Mouse (Mus musculus): ENCODE data around the gene Hnrnpr.
A peak's percentile ranks its signal among the peaks of the same experiment; 100 is the strongest.

The Hnrnpr gene

GRCm38 (mm10) chr4:136309780-136310179 is 962 bp upstream of the Hnrnpr start:
- DNase-seq = peak; percentile 70 to 71

GRCm38 (mm10) chr4:136311042-136311999 is 579 bp downstream of the Hnrnpr start:
- peak; percentile 58 to 81 for DNase-seq

- DNase-seq = no peak
Observed at GRCm38 (mm10) chr4:136312616-136313015, 1.9 kb downstream of the Hnrnpr start.

GRCm38 (mm10) chr4:136317667-136318066 is 6.9 kb downstream of the Hnrnpr start:
- DNase-seq = no peak

- DNase-seq = no peak
Observed at GRCm38 (mm10) chr4:136320016-136320415, 9.3 kb downstream of the Hnrnpr start.

- peak; percentile 56 to 63 for DNase-seq
Observed at GRCm38 (mm10) chr4:136324226-136324625, 13.5 kb downstream of the Hnrnpr start.

- no peak for DNase-seq
Observed at GRCm38 (mm10) chr4:136327238-136327637, 16.5 kb downstream of the Hnrnpr start.

- DNase-seq = peak in 1 of 2 experiments; percentile 23
Observed at GRCm38 (mm10) chr4:136328115-136328514, 17.4 kb downstream of the Hnrnpr start.

GRCm38 (mm10) chr4:136331709-136332108 is 21.0 kb downstream of the Hnrnpr start:
- DNase-seq = no peak

GRCm38 (mm10) chr4:136333191-136333590 is 22.4 kb downstream of the Hnrnpr start:
- no peak for DNase-seq

GRCm38 (mm10) chr4:136335065-136335464 is 24.3 kb downstream of the Hnrnpr start:
- DNase-seq = no peak

GRCm38 (mm10) chr4:136337129-136337528 is 26.4 kb downstream of the Hnrnpr start:
- no peak for DNase-seq

GRCm38 (mm10) chr4:136349616-136350015 is 38.9 kb downstream of the Hnrnpr start:
- DNase-seq = no peak

GRCm38 (mm10) chr4:136357026-136357425 is 46.3 kb downstream of the Hnrnpr start:
- DNase-seq = peak; percentile 60 to 61

GRCm38 (mm10) chr4:136357429-136357828 is 46.7 kb downstream of the Hnrnpr start:
- no peak for DNase-seq

- DNase-seq = no peak
Observed at GRCm38 (mm10) chr4:136367856-136368255, 57.1 kb downstream of the Hnrnpr start.

GRCm38 (mm10) chr4:136369727-136370126 is 59.0 kb downstream of the Hnrnpr start:
- peak; percentile 53 to 78 for DNase-seq

- DNase-seq = no peak
Observed at GRCm38 (mm10) chr4:136373494-136374181, 62.9 kb downstream of the Hnrnpr start.

- peak in 1 of 2 experiments; percentile 14 for DNase-seq
Observed at GRCm38 (mm10) chr4:136377001-136377400, 66.3 kb downstream of the Hnrnpr start.

- DNase-seq = no peak
Observed at GRCm38 (mm10) chr4:136383052-136383451, 72.3 kb downstream of the Hnrnpr start.

- no peak for DNase-seq
Observed at GRCm38 (mm10) chr4:136383839-136384238, 73.1 kb downstream of the Hnrnpr start.

- DNase-seq = no peak
Observed at GRCm38 (mm10) chr4:136387261-136387660, 76.5 kb downstream of the Hnrnpr start.

GRCm38 (mm10) chr4:136401806-136402205 is 91.1 kb downstream of the Hnrnpr start:
- DNase-seq = no peak

- no peak for DNase-seq
Observed at GRCm38 (mm10) chr4:136407831-136408230, 97.1 kb downstream of the Hnrnpr start.
